Mouse (Mus musculus) ES-Bruce4 (cell line): ENCODE measurements around the gene Slamf1. TPM values are rescaled to one million over a fixed set of nuclear protein-coding genes. Genes with fewer than 3 reads are reported as not detected.

ENCODE experiments used
- H3K27ac ChIP-seq: 2 replicates; pipeline ENCODE4 v1.5.1; 2012; ENCODE audit warnings: low read length, inconsistent platforms; ENCODE audit not compliant: insufficient read depth
- H3K27me3 ChIP-seq: 2 replicates; pipeline ENCODE4 v1.6.1; 2012; ENCODE audit warnings: mild to moderate bottlenecking, low read length, inconsistent platforms; ENCODE audit not compliant: control insufficient read depth, poor library complexity, insufficient read depth, severe bottlenecking
- H3K36me3 ChIP-seq: 2 replicates; pipeline ENCODE4 v1.6.1; 2012; ENCODE audit warnings: inconsistent platforms, mild to moderate bottlenecking, low read length, moderate library complexity; ENCODE audit not compliant: control insufficient read depth, poor library complexity, insufficient read depth, severe bottlenecking
- H3K4me1 ChIP-seq: one replicate; pipeline ENCODE4 v1.8.1; 2011; ENCODE audit warnings: low read length; ENCODE audit not compliant: control insufficient read depth, insufficient read depth
- H3K4me3 ChIP-seq: 2 replicates; pipeline ENCODE4 v1.5.1; 2011; ENCODE audit warnings: low read depth, mild to moderate bottlenecking, low read length
- H3K9ac ChIP-seq: 2 replicates; pipeline ENCODE4 v1.6.1; 2012; ENCODE audit warnings: low read depth, mild to moderate bottlenecking, inconsistent platforms; ENCODE audit not compliant: poor library complexity, severe bottlenecking
- H3K9me3 ChIP-seq: replicated peaks from 2 replicates; pipeline ENCODE4 v1.6.1; 2012; ENCODE audit warnings: mild to moderate bottlenecking, low read length, inconsistent platforms; ENCODE audit not compliant: control insufficient read depth, poor library complexity, insufficient read depth, severe bottlenecking
- CTCF ChIP-seq: IDR thresholded peaks from one replicate; pipeline ENCODE4 v1.8.1; 2011; ENCODE audit warnings: low read depth, low read length
- EP300 ChIP-seq: IDR thresholded peaks from 2 replicates; pipeline ENCODE4 v1.6.1; 2011; ENCODE audit warnings: low read depth, low read length; ENCODE audit not compliant: insufficient read depth
- POLR2A ChIP-seq: IDR thresholded peaks from one replicate; pipeline ENCODE4 v1.8.1; 2011; ENCODE audit warnings: low read length; ENCODE audit not compliant: insufficient read depth
- polyA plus RNA-seq: library from polyadenylated mRNA; stranded (reverse); fragments of >200 nt; gene quantifications from 2 replicates; pipeline ENCODE4 v1.2.4, GENCODE M21; 2011; ENCODE audit warnings: low read depth; ENCODE audit not compliant: missing spikeins, insufficient read depth, insufficient read length

Slamf1 gene
- polyA plus RNA-seq, 1 experiment = not detected

DNA sequence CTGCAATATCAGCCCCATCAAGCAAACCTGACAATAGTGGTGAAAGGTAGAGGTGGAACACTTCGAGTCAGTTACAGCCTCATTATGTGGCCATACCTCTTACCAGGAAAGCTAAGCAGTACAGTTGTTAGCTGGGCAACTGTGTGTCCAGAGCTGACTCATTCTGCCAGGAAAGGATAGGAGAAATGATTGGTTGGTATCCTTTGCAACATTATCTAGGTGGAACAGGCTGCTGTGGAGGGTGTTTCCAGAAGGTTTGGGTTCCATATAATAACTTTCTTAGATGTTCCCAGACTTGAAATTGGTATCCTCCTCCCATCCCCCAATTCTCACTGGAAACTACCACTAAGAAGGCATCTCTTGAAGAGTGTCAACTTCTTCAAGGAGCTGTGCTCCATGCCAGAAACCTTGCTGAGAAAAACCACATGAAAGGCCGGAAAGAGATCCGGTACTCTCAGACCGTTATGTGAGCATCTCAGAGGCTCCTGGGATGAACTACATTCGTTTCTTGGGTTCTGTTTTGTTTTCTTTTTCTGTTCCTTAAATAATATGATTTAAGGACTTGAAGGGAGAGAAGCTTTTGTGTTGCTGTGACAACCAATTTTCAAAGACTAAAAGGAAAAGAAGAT is 15.5 kb downstream of the Slamf1 start:
- Histone ChIP-seq H3K36me3 (no peaks in the 10 kb centered on the region), H3K4me3 (no peak overlapping the region), H3K27me3 (no peaks in the 10 kb centered on the region), H3K4me1 (no peaks in the 10 kb centered on the region), H3K9ac (no peak overlapping the region), H3K9me3 (no peaks in the 10 kb centered on the region), H3K27ac (no peak overlapping the region)
- TF ChIP-seq EP300 (no peak), POLR2A (no peak), CTCF (no peak)

DNA sequence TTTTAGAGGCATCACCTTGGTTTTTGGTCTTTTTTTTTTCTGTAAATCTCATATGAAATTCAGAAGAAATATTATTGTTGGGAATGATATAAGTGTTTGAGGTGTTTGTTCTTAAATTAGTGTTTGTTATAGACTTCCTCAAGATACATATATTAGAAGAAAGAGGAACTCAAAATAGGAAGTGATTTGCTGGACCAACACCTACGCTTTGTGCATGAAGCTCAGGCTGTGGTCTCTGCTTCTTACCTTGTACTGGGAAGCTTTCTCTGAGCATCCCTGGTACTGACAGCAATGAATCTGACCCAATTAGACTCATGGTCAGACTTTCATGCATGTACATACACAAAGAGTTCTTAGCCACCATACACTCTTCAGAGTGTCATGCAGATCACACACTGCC is 18.9 kb downstream of the Slamf1 start:
- Histone ChIP-seq H3K9ac (no peak overlapping the region), H3K4me3 (no peak overlapping the region), H3K36me3 (no peaks in the 10 kb centered on the region), H3K27ac (no peak overlapping the region), H3K4me1 (no peaks in the 10 kb centered on the region), H3K9me3 (no peaks in the 10 kb centered on the region), H3K27me3 (no peaks in the 10 kb centered on the region)
- TF ChIP-seq POLR2A = no peak
- TF ChIP-seq EP300 = no peak
- TF ChIP-seq CTCF = no peak

DNA sequence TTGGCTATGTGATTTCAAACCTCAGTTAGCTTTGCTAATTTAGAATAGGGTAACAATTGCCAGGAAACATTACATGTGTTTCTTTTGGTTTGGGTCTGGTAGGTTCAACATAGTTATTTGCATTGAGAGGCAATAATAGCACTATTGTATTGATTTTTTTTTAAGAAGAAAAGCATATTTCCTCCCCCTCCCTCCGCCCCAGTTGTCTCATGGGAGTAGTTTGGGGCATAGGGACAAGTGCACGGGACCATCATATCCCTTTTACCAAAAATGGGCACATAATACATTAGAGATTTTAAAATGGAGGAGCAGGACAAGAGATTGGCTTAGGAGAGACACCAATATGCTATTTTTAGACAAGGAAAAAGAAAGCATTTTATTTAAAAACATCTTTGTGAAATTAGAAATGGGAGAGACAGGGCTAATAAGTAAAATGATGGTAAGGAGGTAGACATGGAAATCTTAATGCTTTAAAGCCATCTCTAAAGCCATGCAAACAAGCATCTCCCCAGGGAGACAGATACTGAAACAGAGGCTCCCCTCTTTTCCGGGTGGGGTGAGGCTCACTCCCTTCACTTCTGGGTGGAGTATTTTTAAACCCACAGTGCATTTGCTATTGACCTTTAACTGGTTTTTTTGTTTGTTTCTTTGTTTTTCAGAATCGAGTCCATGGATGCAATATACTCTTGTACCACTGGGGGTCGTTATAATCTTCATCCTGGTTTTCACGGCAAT is 20.5 kb downstream of the Slamf1 start:
- H3K9ac ChIP-seq = no peak overlapping the region
- TF ChIP-seq CTCF (no peak), POLR2A (no peak), EP300 (no peak)
- no peaks in the 10 kb centered on the region for H3K36me3 ChIP-seq
- no peaks in the 10 kb centered on the region for H3K4me1 ChIP-seq
- H3K27ac ChIP-seq = no peak overlapping the region
- H3K4me3 ChIP-seq = no peak overlapping the region
- H3K27me3 ChIP-seq = no peaks in the 10 kb centered on the region
- H3K9me3 ChIP-seq = peaks cover 5% of the 10 kb centered on the region; the same call in 1 of the 2 replicates

DNA sequence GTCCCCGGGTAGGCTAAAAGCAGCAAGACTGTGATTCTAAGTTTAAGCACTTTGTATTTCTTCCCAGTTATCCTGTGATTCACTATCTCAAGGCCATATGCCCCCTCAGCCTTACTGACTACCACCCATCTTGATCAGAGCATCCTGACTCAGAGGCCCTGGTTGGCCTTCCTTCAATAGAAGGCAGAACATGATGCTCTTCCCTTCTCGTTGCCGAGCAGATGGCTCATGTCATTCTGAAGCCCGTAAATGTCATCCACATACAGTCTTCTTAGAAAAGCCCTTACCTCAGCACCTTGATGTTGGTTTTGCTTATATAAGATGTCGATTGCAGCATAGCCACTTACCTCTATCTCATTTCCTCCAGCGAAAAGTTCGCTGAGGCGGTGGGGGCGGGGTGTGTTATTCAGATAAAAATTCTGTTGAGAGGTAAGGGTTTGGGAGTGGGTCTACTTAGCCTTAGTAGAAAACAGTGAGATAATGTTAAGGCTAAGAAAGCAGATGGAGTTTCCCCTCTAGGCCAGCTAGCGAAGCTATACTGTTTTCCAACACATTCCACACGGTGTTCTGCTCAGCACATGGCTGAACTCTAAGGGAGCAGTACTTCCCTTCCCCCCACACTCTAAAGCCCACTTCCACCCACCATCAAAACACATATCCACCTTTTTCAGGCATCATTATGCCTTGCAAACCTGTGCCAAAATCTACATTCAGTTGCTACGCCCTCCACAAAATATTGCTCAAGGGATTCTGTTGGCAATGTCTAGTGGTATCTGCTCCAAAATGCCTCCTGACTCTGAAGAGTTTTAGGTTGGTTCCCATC is 21.7 kb downstream of the Slamf1 start:
- no peak overlapping the region for H3K27ac ChIP-seq
- TF ChIP-seq POLR2A (no peak), CTCF (no peak), EP300 (no peak)
- H3K27me3 ChIP-seq = no peaks in the 10 kb centered on the region
- H3K9me3 ChIP-seq = peaks cover 5% of the 10 kb centered on the region; the same call in 1 of the 2 replicates
- H3K4me3 ChIP-seq = no peak overlapping the region
- H3K4me1 ChIP-seq = no peaks in the 10 kb centered on the region
- H3K36me3 ChIP-seq = no peaks in the 10 kb centered on the region
- no peak overlapping the region for H3K9ac ChIP-seq

DNA sequence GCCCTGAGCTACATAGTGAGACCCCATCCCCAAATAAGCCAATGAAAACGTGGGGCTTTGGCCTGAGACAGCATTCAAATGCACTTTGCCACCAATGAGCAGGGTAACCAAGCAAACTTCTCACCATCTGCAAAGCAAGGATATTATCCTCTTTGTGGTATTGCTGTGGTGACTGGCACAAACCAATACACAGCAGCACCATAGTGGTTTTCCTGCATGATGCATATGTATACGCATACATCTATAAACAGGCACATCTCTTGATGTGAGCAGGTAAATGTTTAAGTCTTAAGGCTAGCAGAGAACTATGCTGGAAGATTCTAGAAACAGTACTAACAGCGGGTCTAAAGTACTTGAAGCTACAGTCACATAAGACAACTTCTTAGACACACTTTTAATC is 22.5 kb downstream of the Slamf1 start:
- H3K4me1 ChIP-seq = no peaks in the 10 kb centered on the region
- no peak overlapping the region for H3K27ac ChIP-seq
- no peaks in the 10 kb centered on the region for H3K27me3 ChIP-seq
- TF ChIP-seq EP300 (no peak), CTCF (no peak), POLR2A (no peak)
- no peak overlapping the region for H3K4me3 ChIP-seq
- no peak overlapping the region for H3K9ac ChIP-seq
- peaks cover 5% of the 10 kb centered on the region; the same call in 1 of the 2 replicates for H3K9me3 ChIP-seq
- no peaks in the 10 kb centered on the region for H3K36me3 ChIP-seq

DNA sequence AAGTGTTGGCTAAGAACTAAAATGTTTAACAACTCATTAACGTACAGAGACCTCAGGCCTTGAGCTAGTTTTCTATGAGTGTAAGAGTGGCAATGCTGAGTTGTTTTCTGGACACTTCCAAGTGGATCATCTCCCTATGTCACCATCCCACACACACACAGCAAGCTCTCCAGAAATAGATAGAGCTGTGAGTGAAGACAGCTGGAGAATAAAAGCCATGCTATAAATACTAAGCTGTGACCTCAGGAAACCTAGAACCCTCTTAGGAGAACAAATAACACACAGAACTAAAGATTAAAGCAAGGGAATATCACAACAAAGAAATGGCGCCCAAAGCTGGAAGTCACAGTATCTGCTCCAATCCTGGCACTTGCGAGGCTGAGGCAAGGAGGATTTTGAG is 24.6 kb downstream of the Slamf1 start:
- H3K4me1 ChIP-seq = no peaks in the 10 kb centered on the region
- no peak overlapping the region for H3K9ac ChIP-seq
- no peaks in the 10 kb centered on the region for H3K36me3 ChIP-seq
- no peaks in the 10 kb centered on the region for H3K27me3 ChIP-seq
- H3K4me3 ChIP-seq = no peak overlapping the region
- no peak overlapping the region for H3K27ac ChIP-seq
- TF ChIP-seq EP300 = no peak
- TF ChIP-seq CTCF = no peak
- peaks cover 5% of the 10 kb centered on the region; the same call in 1 of the 2 replicates for H3K9me3 ChIP-seq
